Mouse (Mus musculus): ENCODE measurements around the gene Ssbp2. TPM values are rescaled to one million over a fixed set of nuclear protein-coding genes. Genes with fewer than 3 reads are reported as not detected.

The Ssbp2 gene
- polyA plus RNA-seq, 1 experiment: 15.1 TPM

DNA sequence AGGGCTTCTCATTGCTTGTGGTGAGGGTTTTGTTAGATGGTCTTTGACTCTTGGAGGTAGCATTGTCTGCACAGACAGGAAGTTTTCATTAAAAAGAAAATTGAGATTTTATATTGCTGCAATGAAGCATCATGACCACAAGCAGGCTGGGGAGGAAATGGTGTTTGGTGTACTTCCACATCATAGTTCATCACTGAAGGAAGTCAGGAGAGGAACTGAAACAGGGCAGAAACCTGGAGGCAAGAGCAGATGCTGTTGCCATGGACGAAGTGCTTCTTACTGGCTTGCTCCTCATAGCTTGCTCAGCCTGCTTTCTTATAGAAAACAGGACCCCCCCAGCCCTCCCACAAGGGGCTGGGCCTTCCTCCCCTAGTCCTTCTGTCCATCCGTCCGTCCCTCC is 139.5 kb downstream of the Ssbp2 start:
- WGBS: 91% methylated on average over 3 of the region's 3 CpGs
- DNase-seq: no peak
- TF ChIP-seq CTCF (IDR thresholded peaks at IDR 0.05; ENCODE audit: insufficient read depth, low read length): no peak
- no peak for TF ChIP-seq POLR2A (IDR thresholded peaks at IDR 0.05; ENCODE audit: borderline replicate concordance, extremely low read depth, low read depth, low read length)

DNA sequence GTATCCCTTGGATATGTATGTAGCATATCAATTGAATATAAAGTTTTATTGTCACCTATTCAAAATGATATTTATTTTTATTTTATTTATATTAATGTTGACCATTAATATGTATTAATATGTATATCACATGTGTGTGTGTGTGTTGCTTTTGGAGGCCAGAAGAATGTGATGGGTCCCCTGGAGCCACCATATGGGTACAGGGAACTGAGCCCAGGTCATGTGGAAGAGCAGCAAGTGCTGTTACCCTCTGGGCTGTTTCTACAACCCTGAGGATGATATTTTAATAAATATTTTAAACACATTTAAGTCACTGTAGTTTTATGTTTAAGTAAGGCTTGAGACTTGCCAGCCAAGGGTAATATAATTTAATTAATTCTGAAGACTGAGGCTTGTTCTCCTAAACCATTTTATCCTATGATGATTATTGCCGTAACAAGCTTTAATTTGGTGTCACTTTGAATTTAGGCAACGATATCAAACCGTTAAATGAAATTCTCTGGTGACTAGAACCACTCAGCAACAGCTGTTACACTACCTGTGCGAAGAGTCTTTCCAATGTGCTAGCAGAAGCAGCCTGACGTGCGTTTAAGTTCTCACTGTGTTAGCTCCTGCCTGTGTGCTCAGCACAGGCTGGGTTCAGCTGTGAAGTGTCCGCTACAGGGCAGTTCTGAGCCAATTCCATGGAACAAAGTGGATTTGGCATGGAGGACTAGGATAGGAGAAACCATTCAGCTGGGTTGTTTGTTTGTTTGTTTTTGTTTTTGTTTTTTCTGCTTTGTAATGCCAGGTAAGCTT is 145.2 kb downstream of the Ssbp2 start:
- TF ChIP-seq CTCF (IDR thresholded peaks at IDR 0.05; ENCODE audit: insufficient read depth, low read length) (no peak), POLR2A (IDR thresholded peaks at IDR 0.05; ENCODE audit: borderline replicate concordance, extremely low read depth, low read depth, low read length) (no peak)
- H3K4me3 ChIP-seq (replicated peaks; ENCODE audit: extremely low read depth, low read depth, low read length): no peak overlapping the region
- H3K4me1 ChIP-seq (ENCODE audit: control insufficient read depth, insufficient read depth, low read length): no peaks in the 10 kb centered on the region
- DNase-seq: no peak
- 91% methylated on average over 7 of the region's 7 CpGs for WGBS

More for the DNA sequence above, 139.5 kb downstream of the Ssbp2 start:
- H3K4me3 ChIP-seq (replicated peaks; ENCODE audit: extremely low read depth, low read depth, low read length): no peak overlapping the region
- H3K4me1 ChIP-seq (ENCODE audit: control insufficient read depth, insufficient read depth, low read length): no peaks in the 10 kb centered on the region

DNA sequence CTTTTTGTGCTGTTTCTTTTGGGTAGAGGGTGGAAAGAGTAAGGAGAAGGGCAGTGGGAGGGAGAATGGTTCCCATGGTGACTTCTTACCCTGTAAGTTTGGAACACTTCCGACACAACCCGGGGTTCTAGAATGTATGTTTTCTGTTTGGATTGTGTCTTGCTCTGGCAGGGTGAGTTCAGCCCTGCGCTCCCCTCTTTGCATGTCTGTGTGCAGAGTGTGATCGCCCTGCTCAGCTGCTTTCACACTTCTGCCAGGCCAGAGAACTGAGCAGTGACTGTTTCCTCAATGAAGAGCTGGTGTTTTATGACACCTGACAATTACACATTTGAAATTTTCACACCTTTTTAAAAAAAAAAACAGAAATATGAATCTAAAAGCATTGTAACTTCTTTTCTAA is 150.5 kb downstream of the Ssbp2 start:
- H3K4me3 ChIP-seq (replicated peaks; ENCODE audit: extremely low read depth, low read depth, low read length): no peak overlapping the region
- DNase-seq: no peak
- WGBS: 60% methylated on average over 4 of the region's 4 CpGs
- TF ChIP-seq POLR2A (IDR thresholded peaks at IDR 0.05; ENCODE audit: borderline replicate concordance, extremely low read depth, low read depth, low read length) (no peak), CTCF (IDR thresholded peaks at IDR 0.05; ENCODE audit: insufficient read depth, low read length) (no peak)
- H3K4me1 ChIP-seq (ENCODE audit: control insufficient read depth, insufficient read depth, low read length): no peaks in the 10 kb centered on the region

DNA sequence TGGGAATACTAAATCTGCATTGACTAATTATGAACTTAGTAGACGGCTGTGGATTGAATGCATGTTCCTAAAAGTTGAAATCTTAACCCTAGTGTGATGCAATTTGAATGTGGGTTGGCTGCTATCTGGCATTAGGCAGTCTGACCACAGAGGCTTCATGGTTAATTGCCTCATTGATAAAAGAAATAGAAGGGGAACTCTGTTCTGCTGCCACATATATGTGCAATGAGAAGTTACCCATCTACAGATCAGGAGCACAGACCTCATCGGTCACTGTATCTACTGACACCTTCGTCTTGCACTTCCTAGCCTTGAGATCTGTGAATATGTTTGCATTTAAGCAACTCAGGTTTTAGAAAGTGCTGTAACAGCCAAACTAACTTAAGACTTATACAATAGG is 151.8 kb downstream of the Ssbp2 start:
- WGBS: 86% methylated on average over 3 of the region's 3 CpGs
- DNase-seq: no peak
- Histone ChIP-seq H3K4me3 (replicated peaks; ENCODE audit: extremely low read depth, low read depth, low read length) (no peak overlapping the region), H3K4me1 (ENCODE audit: control insufficient read depth, insufficient read depth, low read length) (no peaks in the 10 kb centered on the region)
- TF ChIP-seq CTCF (IDR thresholded peaks at IDR 0.05; ENCODE audit: insufficient read depth, low read length) (no peak), POLR2A (IDR thresholded peaks at IDR 0.05; ENCODE audit: borderline replicate concordance, extremely low read depth, low read depth, low read length) (no peak)

- Histone ChIP-seq H3K4me1 (ENCODE audit: control insufficient read depth, insufficient read depth, low read length) (no peaks in the 10 kb centered on the region), H3K4me3 (replicated peaks; ENCODE audit: extremely low read depth, low read depth, low read length) (no peak overlapping the region)
- no peak for DNase-seq
- TF ChIP-seq CTCF (IDR thresholded peaks at IDR 0.05; ENCODE audit: insufficient read depth, low read length) (no peak), POLR2A (IDR thresholded peaks at IDR 0.05; ENCODE audit: borderline replicate concordance, extremely low read depth, low read depth, low read length) (no peak)
- WGBS: 79% methylated on average over 4 of the region's 4 CpGs
Measured at GRCm38 (mm10) chr13:91612578-91612977, 152.5 kb downstream of the Ssbp2 start.

GRCm38 (mm10) chr13:91616050-91616449 is 156.0 kb downstream of the Ssbp2 start:
- WGBS: 82% methylated on average over 3 of the region's 3 CpGs
- Histone ChIP-seq H3K4me3 (replicated peaks; ENCODE audit: extremely low read depth, low read depth, low read length) (no peak overlapping the region), H3K4me1 (ENCODE audit: control insufficient read depth, insufficient read depth, low read length) (no peaks in the 10 kb centered on the region)
- TF ChIP-seq CTCF (IDR thresholded peaks at IDR 0.05; ENCODE audit: insufficient read depth, low read length) (no peak), POLR2A (IDR thresholded peaks at IDR 0.05; ENCODE audit: borderline replicate concordance, extremely low read depth, low read depth, low read length) (no peak)
- no peak for DNase-seq

GRCm38 (mm10) chr13:91616876-91617275 is 156.8 kb downstream of the Ssbp2 start:
- TF ChIP-seq POLR2A (IDR thresholded peaks at IDR 0.05; ENCODE audit: borderline replicate concordance, extremely low read depth, low read depth, low read length) (no peak), CTCF (IDR thresholded peaks at IDR 0.05; ENCODE audit: insufficient read depth, low read length) (no peak)
- no peak overlapping the region for H3K4me3 ChIP-seq (replicated peaks; ENCODE audit: extremely low read depth, low read depth, low read length)
- WGBS: 85% methylated on average over 5 of the region's 5 CpGs
- no peaks in the 10 kb centered on the region for H3K4me1 ChIP-seq (ENCODE audit: control insufficient read depth, insufficient read depth, low read length)
- no peak for DNase-seq

GRCm38 (mm10) chr13:91619431-91619830 is 159.3 kb downstream of the Ssbp2 start:
- Histone ChIP-seq H3K4me1 (ENCODE audit: control insufficient read depth, insufficient read depth, low read length) (no peaks in the 10 kb centered on the region), H3K4me3 (replicated peaks; ENCODE audit: extremely low read depth, low read depth, low read length) (no peak overlapping the region)
- 64% methylated on average over 1 of the region's 1 CpGs for WGBS
- DNase-seq: no peak
- TF ChIP-seq CTCF (IDR thresholded peaks at IDR 0.05; ENCODE audit: insufficient read depth, low read length) (no peak), POLR2A (IDR thresholded peaks at IDR 0.05; ENCODE audit: borderline replicate concordance, extremely low read depth, low read depth, low read length) (no peak)

DNA sequence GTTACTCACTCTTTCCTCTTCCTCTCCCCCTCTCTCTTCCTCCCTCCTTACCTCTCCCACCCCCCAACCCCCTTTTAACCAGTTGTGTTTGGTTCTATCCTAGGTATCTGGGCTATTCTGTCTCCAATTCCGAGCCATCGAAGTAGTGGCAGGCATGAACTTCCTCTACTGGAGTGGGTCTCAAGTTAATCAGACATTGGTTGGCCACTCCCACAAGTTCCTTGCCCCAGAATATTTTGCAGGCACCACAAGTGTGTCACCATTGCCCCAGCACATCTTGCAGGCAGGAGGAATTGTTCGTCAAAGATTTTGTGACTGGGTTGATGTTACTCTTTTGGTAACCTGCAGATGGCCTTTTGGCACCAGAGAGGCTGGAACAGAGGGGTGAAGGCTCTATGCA is 160.5 kb downstream of the Ssbp2 start:
- TF ChIP-seq CTCF (IDR thresholded peaks at IDR 0.05; ENCODE audit: insufficient read depth, low read length) (no peak), POLR2A (IDR thresholded peaks at IDR 0.05; ENCODE audit: borderline replicate concordance, extremely low read depth, low read depth, low read length) (no peak)
- Histone ChIP-seq H3K4me3 (replicated peaks; ENCODE audit: extremely low read depth, low read depth, low read length) (no peak overlapping the region), H3K4me1 (ENCODE audit: control insufficient read depth, insufficient read depth, low read length) (no peaks in the 10 kb centered on the region)
- 88% methylated on average over 3 of the region's 3 CpGs for WGBS
- no peak for DNase-seq

- 61% methylated on average over 9 of the region's 9 CpGs for WGBS
- DNase-seq: no peak
- TF ChIP-seq POLR2A (IDR thresholded peaks at IDR 0.05; ENCODE audit: borderline replicate concordance, extremely low read depth, low read depth, low read length) (no peak), CTCF (IDR thresholded peaks at IDR 0.05; ENCODE audit: insufficient read depth, low read length) (no peak)
- Histone ChIP-seq H3K4me3 (replicated peaks; ENCODE audit: extremely low read depth, low read depth, low read length) (no peak overlapping the region), H3K4me1 (ENCODE audit: control insufficient read depth, insufficient read depth, low read length) (peaks cover 2% of the 10 kb centered on the region; the same call in 1 of the 2 replicates)
Measured at GRCm38 (mm10) chr13:91631291-91631799, 171.3 kb downstream of the Ssbp2 start.
